Mouse (Mus musculus) urinary bladder, postnatal 0 days (tissue): ENCODE measurements around the gene Vtn. TPM values are rescaled to one million over a fixed set of nuclear protein-coding genes. Genes with fewer than 3 reads are reported as not detected.

Experiments used
- polyA plus RNA-seq: library from polyadenylated mRNA; unstranded; fragments of >200 nt; fragmentation: Nextera tagmentation; extraction: Ambion mirVana; gene quantifications from 2 replicates; pipeline ENCODE4 v1.2.1, GENCODE M21; 2015

The Vtn gene
- 1.2 and 2.1 TPM in 2 replicates for polyA plus RNA-seq

GRCm38 (mm10) chr11:78499004-78499403 is at the start of gene Vtn:
Gene Vtn (plus strand): TSS chr11:78499091.

GRCm38 (mm10) chr11:78465568-78466180 is 33.2 kb upstream of the Vtn start, which contains the start of gene Slc46a1:
Gene Slc46a1 (plus strand): TSS chr11:78465697.

DNA sequence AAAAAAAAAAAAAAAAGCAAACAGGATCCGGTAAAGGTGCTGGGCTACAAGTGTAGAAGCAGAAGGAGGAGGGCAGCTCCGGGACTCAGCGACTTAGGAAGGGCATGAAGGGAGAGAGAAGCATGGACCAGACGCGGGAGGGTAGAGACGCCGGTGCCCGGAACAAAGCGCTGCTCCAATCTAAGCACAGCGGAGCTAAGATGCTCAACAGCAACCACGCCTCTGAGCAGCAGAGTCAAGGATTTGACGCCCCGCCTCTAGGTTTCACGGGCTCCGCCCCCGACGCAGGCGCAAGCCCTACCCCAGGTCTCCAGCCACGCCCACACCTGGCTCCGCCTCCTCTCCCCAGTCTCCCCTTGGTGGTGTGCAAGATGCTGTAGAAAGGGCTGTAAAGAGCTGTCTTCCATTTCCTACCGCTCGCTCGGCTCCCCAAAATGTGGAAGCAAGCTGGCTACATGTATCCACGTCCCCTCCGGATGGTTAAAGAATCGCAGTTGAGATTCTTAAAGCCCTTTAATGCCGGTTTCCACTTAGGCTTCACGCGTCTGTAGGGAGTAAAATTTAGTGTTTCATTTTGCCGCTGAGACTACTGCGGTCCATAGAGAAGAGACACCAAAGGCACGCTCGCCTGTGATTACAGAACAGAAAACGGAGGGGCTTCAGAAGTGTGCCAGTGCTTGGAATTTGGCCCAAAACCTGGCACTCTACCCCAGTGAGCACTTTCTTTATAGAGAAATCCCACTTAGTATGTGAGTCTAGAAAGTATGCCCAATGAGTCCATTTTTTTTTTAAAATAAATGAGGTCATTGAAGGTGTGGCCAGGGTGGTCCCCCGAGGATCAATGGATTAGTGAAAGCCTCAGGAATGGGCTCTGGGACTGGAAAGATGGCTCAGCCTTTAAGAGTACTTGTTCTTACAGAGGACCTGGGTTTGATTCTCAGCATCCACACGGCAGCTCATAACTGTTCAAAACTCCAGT is 1.1 kb upstream of the Vtn start, which contains the start of gene Sarm1:
Gene Sarm1 (minus strand): TSS at position 211 of the 979 bp plus-strand sequence.

GRCm38 (mm10) chr11:78502909-78503650 is 4.2 kb downstream of the Vtn start, which contains the start of gene Sebox:
Gene Sebox (plus strand): TSS chr11:78503447.

DNA sequence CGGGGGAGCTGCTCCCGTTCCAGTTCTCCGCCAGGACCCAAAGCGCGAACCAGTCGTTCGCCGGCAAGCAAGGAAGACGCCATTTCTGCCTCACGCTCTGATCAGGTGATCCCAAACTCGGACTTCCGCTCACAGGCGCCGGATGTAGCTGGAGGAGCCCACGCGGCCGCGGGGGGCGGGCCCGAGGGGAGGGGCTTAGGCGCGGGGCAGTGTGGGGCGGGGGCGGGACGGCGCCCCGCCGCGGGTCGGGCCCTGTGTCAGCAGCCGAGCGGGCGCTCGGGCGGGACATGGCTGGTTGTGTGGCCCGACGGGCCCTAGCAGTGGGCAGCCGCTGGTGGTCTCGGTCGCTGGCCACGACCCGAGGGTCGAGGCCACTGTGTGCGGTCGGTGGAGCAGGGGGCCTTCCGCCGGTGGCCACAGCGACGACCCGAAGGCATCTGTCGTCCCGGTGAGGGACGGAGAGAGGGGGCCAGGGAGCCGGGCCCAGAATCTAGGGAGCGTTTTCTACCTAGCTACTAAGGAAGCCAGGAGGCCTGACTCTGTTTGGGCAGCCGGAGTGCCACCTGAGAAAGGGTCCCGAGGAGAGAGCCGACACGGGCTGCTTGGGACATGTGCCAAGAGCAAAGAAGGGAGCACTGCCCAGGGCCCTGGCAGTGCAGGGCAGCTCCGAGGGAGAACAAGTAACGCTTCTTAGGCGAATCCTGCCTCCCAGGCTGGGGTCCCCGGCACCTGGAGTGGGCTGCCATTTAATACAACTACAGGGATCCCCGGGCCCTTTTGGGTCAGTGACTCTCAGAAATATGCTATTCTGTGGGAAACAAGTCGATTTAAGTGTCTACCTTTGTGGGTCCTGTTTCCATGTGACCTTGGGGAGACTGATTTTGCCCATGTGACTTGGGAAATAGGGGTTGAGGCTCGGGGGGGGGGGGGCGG is 13.4 kb downstream of the Vtn start, which contains the start of the genes Tmem199 and Poldip2:
Gene Tmem199 (minus strand): TSS at position 148 of the 933 bp plus-strand sequence.
Gene Poldip2 (plus strand): TSS at position 169 of the 933 bp plus-strand sequence.

GRCm38 (mm10) chr11:78536080-78536689 is 37.3 kb downstream of the Vtn start, which contains the start of the genes Tnfaip1 and Ift20:
Gene Tnfaip1 (minus strand): TSS chr11:78536332.
Gene Ift20 (plus strand): TSS chr11:78536361.

DNA sequence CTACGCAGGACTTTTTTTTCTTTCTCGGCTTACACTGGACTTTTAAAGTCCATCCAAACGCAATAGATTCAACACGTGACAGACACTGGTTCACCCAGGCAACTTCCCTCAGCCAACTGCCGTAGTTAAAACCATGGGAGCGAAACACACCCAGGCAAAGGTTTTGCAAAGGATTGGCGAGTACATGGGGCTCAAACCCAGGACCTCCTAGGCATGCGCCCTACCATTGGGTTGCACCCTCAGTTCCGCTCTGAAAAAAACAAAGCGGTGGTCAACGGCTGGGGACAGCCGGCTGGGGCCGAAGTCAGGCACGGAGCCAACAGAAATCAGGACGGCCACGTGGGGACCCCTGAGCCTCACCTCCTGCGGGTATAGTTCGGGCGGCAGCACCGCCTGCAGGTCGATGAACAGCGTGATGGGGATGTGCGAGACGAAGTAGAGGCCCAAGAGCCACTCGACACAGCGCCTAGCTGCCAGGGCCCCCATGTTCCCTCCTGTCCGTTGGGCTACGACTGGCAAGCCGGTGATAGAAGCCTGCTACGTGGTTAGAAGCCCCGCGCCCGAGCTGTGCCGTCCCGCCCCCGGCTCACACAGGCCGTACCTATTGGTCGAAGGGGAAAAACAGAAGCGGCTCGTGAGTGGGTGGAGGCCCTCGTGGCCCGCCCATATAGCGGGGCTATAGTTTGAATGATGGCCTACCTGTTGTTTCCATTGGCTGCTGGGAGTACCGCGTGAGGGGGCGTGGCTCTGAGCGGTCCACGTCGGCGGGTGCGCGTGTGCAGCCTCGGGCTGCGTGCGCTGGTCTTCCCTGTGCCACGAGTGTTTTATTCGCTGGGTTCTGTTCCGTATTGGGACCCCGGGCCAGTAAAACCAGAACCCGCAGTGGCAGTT is 51.5 kb downstream of the Vtn start, which contains the start of gene Tmem97:
Gene Tmem97 (minus strand): TSS at position 610 of the 891 bp plus-strand sequence.

Other genes starting within 250 kb of the Vtn start
- 59.6 and 69.9 TPM in 2 replicates for gene 2610507B11Rik, start 237.3 kb upstream of the Vtn start, polyA plus RNA-seq
- gene BC030499, start 208.2 kb upstream of the Vtn start, polyA plus RNA-seq, result 0.21 and 0.30 TPM in 2 replicates
- 4.7 and 7.4 TPM in 2 replicates for gene Spag5, start 197.6 kb upstream of the Vtn start, polyA plus RNA-seq
- gene Aldoc, start 176.1 kb upstream of the Vtn start, polyA plus RNA-seq, result 8.1 and 10.6 TPM in 2 replicates
- 41.8 and 43.6 TPM in 2 replicates for gene Pigs, start 170.7 kb upstream of the Vtn start, polyA plus RNA-seq
- gene Unc119, start 155.6 kb upstream of the Vtn start, polyA plus RNA-seq, result 69.4 and 71.4 TPM in 2 replicates
- gene Foxn1, start 112.5 kb upstream of the Vtn start, polyA plus RNA-seq, result 0.07 TPM in 1 of 2 replicates, not detected in the other
- not detected in 2 replicates for gene Slc13a2, start 76.9 kb upstream of the Vtn start, polyA plus RNA-seq
- gene Slc46a1, start 33.4 kb upstream of the Vtn start, polyA plus RNA-seq, result 25.7 and 27.4 TPM in 2 replicates
- gene Sarm1, start 1.3 kb upstream of the Vtn start, polyA plus RNA-seq, result 0.24 and 0.27 TPM in 2 replicates
- not detected in 2 replicates for gene Sebox, start 4.4 kb downstream of the Vtn start, polyA plus RNA-seq
- 32.0 and 32.8 TPM in 2 replicates for gene Tmem199, start 13.1 kb downstream of the Vtn start, polyA plus RNA-seq
- 81.4 and 86.2 TPM in 2 replicates for gene Poldip2, start 13.1 kb downstream of the Vtn start, polyA plus RNA-seq
- gene Tnfaip1, start 37.2 kb downstream of the Vtn start, polyA plus RNA-seq, result 47.6 and 55.5 TPM in 2 replicates
- 132 and 156 TPM in 2 replicates for gene Ift20, start 37.3 kb downstream of the Vtn start, polyA plus RNA-seq
- gene Tmem97, start 51.7 kb downstream of the Vtn start, polyA plus RNA-seq, result 43.6 and 70.8 TPM in 2 replicates
- gene Nlk, start 198.3 kb downstream of the Vtn start, polyA plus RNA-seq, result 10.1 and 10.2 TPM in 2 replicates